In genomic region chr10:49480085-49480749, GRCm38 (mm10) we compare ENCODE assay signal across 19 mouse cellular contexts.
"Had no signal": no experiment of that assay in that cellular context is flagged by ENCODE, and none has a peak within 500 bp of the region (broad histone marks: within the 10 kb centered on the region; RNA-seq: fewer than 3 reads in every experiment).

No protein-coding gene starts in this region.

- H3K36me3 ChIP-seq: kidney, embryonic 15.5 days; liver, embryonic 13.5 days; midbrain, embryonic 12.5 days; midbrain, embryonic 15.5 days; neural tube, embryonic 13.5 days had no signal

- H3K27me3 ChIP-seq: kidney, embryonic 15.5 days; liver, embryonic 13.5 days; midbrain, embryonic 12.5 days; midbrain, embryonic 15.5 days; neural tube, embryonic 13.5 days had no signal

- ATAC-seq: midbrain, embryonic 15.5 days had no signal

- H3K27ac ChIP-seq: kidney, embryonic 15.5 days; left cerebral cortex, adult 2 months; liver, embryonic 13.5 days; macrophage; midbrain, embryonic 12.5 days; midbrain, embryonic 15.5 days; neural tube, embryonic 13.5 days; stomach, postnatal 0 days had no signal

- DNase-seq: kidney, adult 11 months; kidney, adult 8-10 months; kidney, postnatal 10 days; kidney, postnatal 36 days; layer of hippocampus, postnatal 36 days; liver; liver, embryonic 13.5 days; lung, adult 2 months; lung, postnatal 14 days; thymus, adult 2 months; thymus, postnatal 14 days; thymus, postnatal 4 days had no signal

- H3K9me3 ChIP-seq: kidney, embryonic 15.5 days; liver, embryonic 13.5 days; midbrain, embryonic 12.5 days; midbrain, embryonic 15.5 days; neural tube, embryonic 13.5 days had no signal

- H3K4me3 ChIP-seq: kidney, embryonic 15.5 days; left cerebral cortex, adult 2 months; liver, embryonic 13.5 days; midbrain, embryonic 12.5 days; midbrain, embryonic 15.5 days; neural tube, embryonic 13.5 days had no signal

- H3K4me2 ChIP-seq: kidney, embryonic 15.5 days; liver, embryonic 13.5 days; midbrain, embryonic 12.5 days; midbrain, embryonic 15.5 days; neural tube, embryonic 13.5 days had no signal

- H3K4me1 ChIP-seq: kidney, embryonic 15.5 days; liver, embryonic 13.5 days; midbrain, embryonic 12.5 days; midbrain, embryonic 15.5 days; neural tube, embryonic 13.5 days had no signal

- H3K9ac ChIP-seq: kidney, embryonic 15.5 days; liver, embryonic 13.5 days; midbrain, embryonic 12.5 days; midbrain, embryonic 15.5 days; neural tube, embryonic 13.5 days had no signal
